Mouse (Mus musculus): ENCODE data around the gene Mrpl50. TPM values are rescaled to one million over a fixed set of nuclear protein-coding genes. Genes with fewer than 3 reads are reported as not detected.

The Mrpl50 gene
- 75.7 and 78.1 TPM in 2 replicates for polyA plus RNA-seq (2015; fragmentation: Nextera tagmentation; extraction: Ambion mirVana)

DNA sequence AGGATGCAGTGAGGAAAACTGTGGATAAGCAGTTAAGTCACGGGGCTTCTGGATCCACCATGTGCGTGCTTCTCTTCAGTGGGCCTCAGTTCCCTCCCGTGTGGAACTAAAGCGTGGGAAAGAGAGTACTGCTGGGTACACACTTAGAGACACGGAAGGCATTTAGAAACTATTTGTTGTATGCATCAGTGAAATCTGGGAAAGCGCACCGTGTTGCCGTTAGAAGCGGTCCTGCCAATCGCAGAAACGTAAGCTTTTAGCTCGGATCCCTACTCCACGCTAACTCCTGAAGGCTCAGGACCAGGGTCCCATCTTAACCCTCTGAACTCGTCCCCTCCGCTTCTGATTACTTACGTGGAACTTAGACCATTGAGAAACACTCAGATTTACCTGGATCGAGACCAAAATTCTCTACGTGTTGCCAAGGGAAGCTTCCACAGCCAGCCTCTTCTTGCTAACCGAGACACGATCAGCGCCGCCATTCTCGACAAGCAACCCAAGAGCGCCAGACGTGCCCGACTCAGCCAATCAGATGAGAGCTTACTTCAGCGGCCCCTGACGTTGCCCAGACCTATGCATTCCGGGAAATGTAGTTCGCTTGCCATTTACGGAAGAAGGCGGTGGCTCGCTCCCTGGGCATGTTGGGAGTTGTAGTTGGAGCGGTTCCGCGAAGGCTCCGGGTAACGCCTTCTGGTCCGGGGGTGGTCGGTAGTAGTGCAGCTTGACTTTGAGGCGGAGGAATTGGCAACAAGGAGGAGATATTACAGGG, at the start of gene Mrpl50, which contains the start of gene Zfp189:
Mrpl50 (minus strand) TSS at position 522 of the 769 bp plus-strand sequence.
Zfp189 (plus strand) TSS at position 605 of the 769 bp plus-strand sequence.
- Histone ChIP-seq H3K4me2 (peak within 1 kb of the TSS; percentile 74), H3K9ac (replicated peaks) (peak within 1 kb of the TSS; percentile 73), H3K4me1 (peaks cover 26% of the 10 kb centered on the region), H3K9me3 (replicated peaks) (no peaks in the 10 kb centered on the region), H3K27me3 (replicated peaks) (no peaks in the 10 kb centered on the region), H3K36me3 (peaks cover 18% of the 10 kb centered on the region), H3K4me3 (replicated peaks) (peak within 1 kb of the TSS; percentile 76), H3K27ac (replicated peaks) (peak within 1 kb of the TSS; percentile 84)
- ATAC-seq (ENCODE audit: low FRiP score): peak; percentile 99
- under 1% methylated on average over 41 of the region's 41 CpGs for WGBS

DNA sequence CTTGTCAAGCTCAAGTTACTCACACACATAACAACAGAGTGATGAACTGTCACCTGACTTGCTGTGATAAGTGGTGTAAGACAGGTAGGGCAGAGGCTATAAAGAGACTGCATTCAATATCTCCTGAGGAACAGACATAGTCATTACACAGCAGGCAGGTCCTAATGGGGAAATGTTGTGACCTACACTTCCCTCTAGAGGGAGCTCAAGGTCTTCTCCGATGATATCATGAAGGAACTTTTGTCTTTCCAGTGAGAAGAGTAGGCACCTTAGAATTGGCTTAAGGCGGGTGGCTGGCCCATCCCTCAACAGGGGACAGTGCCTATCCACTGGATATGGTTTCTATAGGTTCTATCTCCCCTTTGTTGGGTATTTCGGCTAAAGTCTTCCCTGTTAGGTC, 46.7 kb upstream of the Mrpl50 start:
- H3K9ac ChIP-seq (replicated peaks): no peak overlapping the region
- no peaks in the 10 kb centered on the region for H3K9me3 ChIP-seq (replicated peaks)
- no peak overlapping the region for H3K27ac ChIP-seq (replicated peaks)
- no peaks in the 10 kb centered on the region for H3K36me3 ChIP-seq
- no peak overlapping the region for H3K4me3 ChIP-seq (replicated peaks)
- H3K4me2 ChIP-seq: no peak overlapping the region
- peak; percentile 63 for ATAC-seq (ENCODE audit: low FRiP score)
- no peaks in the 10 kb centered on the region for H3K4me1 ChIP-seq
- H3K27me3 ChIP-seq (replicated peaks): no peaks in the 10 kb centered on the region
- WGBS: 16% methylated on average over 3 of the region's 3 CpGs

DNA sequence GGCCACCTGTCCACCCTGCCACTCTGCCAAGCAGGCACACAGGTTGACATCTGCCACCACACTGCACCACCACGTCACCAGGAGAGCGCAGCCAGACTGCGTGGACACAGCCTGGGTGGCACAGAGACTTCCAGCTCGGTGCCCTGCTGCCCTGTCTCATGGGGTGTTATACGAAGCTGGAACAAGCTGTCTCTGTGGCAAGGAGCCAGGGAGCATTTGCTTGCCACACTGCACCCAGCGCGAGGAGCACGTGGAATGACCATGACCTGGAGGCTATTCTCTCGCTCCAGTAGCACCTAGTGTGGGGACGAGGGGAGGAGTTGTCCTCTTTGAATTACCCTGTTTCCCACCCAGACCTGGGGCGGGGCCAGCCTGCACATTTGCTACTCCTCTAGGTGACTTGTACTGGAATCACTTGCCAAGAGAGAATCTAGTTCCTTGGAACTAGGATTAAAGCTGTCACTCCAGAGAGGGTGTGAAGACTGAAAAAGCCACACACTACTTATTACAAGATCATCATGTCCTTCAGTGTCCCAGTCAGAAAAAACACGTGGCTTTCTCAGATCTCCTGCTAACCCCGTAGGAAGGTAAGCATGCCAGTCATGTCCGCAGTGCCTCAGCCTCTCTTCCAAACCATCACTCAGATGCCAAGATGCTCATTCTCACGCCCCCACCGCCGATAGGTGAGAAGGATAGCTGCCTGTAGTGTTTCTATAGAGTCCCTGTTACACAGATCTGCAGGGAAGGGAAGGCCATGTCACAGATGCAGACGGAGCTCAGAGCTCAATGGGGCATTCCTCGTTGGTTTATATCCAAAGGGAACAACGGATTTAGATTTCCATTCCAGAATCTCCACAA, 39.3 kb upstream of the Mrpl50 start:
- Histone ChIP-seq H3K27ac (replicated peaks) (no peak overlapping the region), H3K27me3 (replicated peaks) (no peaks in the 10 kb centered on the region), H3K36me3 (no peaks in the 10 kb centered on the region), H3K9ac (replicated peaks) (no peak overlapping the region), H3K4me1 (no peaks in the 10 kb centered on the region), H3K4me2 (no peak overlapping the region), H3K4me3 (replicated peaks) (no peak overlapping the region), H3K9me3 (replicated peaks) (no peaks in the 10 kb centered on the region)
- WGBS: 71% methylated on average over 20 of the region's 20 CpGs
- 0 out of 2 replicates have a peak, but pooled peaks have one; percentile 24 for ATAC-seq (ENCODE audit: low FRiP score)

DNA sequence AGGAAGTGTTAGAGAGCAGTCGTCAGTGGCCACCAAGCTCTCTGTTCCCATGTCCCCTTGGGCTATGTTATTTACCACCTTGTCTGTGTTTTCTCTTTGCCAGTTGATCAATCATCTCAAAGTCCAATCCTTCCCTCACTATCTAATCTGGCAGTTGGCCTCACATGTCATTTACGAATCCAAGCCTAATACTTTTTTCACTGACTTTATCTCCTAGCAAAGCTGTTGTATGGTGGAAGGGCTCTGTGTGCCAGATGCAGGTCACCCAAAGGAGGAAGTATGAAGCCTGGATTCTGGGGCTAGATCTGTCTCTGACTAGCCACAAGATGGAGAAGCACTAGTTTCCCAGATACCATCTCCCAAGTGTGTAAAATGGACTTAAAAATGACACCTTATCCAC, 37.3 kb upstream of the Mrpl50 start:
- H3K27me3 ChIP-seq (replicated peaks): no peaks in the 10 kb centered on the region
- H3K9ac ChIP-seq (replicated peaks): no peak overlapping the region
- no peaks in the 10 kb centered on the region for H3K36me3 ChIP-seq
- ATAC-seq (ENCODE audit: low FRiP score): no peak
- no peak overlapping the region for H3K4me2 ChIP-seq
- H3K4me1 ChIP-seq: no peaks in the 10 kb centered on the region
- WGBS: 85% methylated on average over 2 of the region's 2 CpGs
- H3K4me3 ChIP-seq (replicated peaks): no peak overlapping the region
- H3K27ac ChIP-seq (replicated peaks): no peak overlapping the region
- no peaks in the 10 kb centered on the region for H3K9me3 ChIP-seq (replicated peaks)

DNA sequence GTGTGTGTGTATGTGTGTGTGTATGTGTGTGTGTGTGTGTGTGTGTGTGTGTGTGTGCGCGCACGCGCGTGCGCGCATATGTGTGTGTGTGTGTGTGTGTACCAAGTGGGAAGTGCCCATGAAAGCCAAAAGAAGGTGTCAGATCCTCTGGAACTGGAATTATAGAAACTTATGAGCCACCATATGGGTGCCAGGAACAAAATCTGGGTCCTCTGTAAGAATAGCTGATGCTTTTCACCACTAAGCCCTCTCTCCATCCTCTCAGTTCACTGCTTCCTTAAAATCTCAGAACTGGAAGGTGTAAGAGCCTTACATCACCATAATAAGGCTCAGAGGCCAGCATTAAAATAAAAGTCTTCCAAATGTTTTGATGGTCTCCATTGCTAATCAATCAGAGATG, 36.5 kb upstream of the Mrpl50 start:
- Histone ChIP-seq H3K27ac (replicated peaks) (no peak overlapping the region), H3K4me3 (replicated peaks) (no peak overlapping the region), H3K4me1 (no peaks in the 10 kb centered on the region), H3K36me3 (no peaks in the 10 kb centered on the region), H3K27me3 (replicated peaks) (no peaks in the 10 kb centered on the region), H3K9me3 (replicated peaks) (no peaks in the 10 kb centered on the region), H3K4me2 (no peak overlapping the region), H3K9ac (replicated peaks) (no peak overlapping the region)
- WGBS: 91% methylated on average over 7 of the region's 7 CpGs
- ATAC-seq (ENCODE audit: low FRiP score): no peak

DNA sequence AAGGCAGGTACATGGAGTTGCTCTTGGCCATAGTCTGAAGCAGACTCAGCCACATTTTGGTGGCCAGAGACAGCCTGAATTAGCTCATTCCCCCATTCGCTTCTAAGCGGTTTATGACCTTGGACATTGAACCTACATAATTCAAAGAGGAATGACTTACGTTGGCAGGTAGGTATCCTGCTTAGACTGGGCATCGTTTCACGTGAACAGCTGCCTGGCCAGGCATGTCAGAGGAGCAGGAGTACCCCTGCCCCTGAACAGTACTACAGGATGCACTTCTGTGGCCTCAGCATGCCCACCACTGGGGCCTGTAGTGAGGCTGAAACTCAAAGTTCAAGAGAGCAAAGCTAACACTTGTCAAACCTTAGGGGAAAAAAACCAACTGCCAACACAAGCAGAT, 32.5 kb upstream of the Mrpl50 start:
- Histone ChIP-seq H3K27ac (replicated peaks) (no peak overlapping the region), H3K9ac (replicated peaks) (no peak overlapping the region), H3K36me3 (no peaks in the 10 kb centered on the region), H3K27me3 (replicated peaks) (no peaks in the 10 kb centered on the region), H3K4me1 (no peaks in the 10 kb centered on the region), H3K4me2 (no peak overlapping the region), H3K9me3 (replicated peaks) (no peaks in the 10 kb centered on the region), H3K4me3 (replicated peaks) (no peak overlapping the region)
- no peak for ATAC-seq (ENCODE audit: low FRiP score)
- 80% methylated on average over 5 of the region's 5 CpGs for WGBS

DNA sequence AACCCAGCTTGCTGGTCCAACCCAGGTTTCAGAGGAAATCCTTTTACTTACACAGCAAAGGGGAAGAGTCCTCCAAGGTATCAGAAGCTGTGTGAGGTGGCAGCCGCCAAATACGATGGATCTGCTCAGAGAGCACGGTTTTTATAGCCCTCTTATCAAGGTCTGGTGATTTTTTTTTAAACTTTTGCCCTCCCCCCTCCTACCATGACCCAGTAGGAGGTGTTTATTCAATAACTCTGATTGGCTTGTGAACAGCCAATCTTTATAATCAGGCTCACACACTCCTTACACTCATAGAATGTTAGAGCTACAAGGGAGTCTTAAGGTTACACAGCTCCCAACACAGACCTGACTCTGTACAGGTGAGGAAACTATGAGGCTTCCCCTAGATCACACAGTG, 28.5 kb upstream of the Mrpl50 start, which contains the start of gene Aldob:
Aldob (minus strand) TSS at position 164 of the 400 bp plus-strand sequence.
- WGBS: 65% methylated on average over 3 of the region's 3 CpGs
- Histone ChIP-seq H3K9ac (replicated peaks) (no peak within 1 kb of the TSS), H3K36me3 (no peaks in the 10 kb centered on the region), H3K4me3 (replicated peaks) (no peak within 1 kb of the TSS), H3K4me1 (no peaks in the 10 kb centered on the region), H3K4me2 (no peak within 1 kb of the TSS), H3K9me3 (replicated peaks) (no peaks in the 10 kb centered on the region), H3K27ac (replicated peaks) (no peak within 1 kb of the TSS), H3K27me3 (replicated peaks) (no peaks in the 10 kb centered on the region)
- ATAC-seq (ENCODE audit: low FRiP score): no peak

DNA sequence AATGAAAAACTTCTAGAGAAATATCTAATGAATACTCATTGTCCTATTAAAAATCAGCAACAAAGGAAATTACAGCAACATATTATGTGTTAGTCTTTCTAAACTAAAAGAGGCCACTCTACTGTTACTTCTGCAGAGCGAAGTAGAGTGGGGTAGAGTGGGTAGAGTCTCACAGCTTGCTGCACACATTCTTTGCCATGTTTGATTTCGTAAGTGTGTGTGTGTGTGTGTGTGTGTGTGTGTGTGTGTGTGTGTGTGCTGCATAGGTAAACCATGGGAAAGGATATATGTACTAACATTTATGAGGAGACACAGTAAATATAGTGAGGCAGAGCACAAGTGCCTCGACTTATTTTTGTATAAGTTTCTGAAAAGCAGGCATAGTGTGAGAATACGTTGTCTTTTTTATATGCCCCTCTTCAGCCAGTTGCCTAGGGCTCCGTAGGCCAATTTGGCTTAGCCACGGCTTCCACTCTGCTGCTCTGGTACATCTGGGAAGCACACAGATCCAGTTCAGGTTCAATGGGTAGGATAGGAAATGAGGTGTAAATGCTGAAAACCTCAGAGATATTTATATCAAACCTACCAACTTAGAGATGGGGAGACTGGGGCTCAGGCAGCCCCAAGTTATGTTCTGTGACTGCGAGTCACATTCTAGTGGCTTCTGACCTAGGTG, 26.8 kb upstream of the Mrpl50 start:
- no peaks in the 10 kb centered on the region for H3K36me3 ChIP-seq
- H3K27me3 ChIP-seq (replicated peaks): no peaks in the 10 kb centered on the region
- H3K4me2 ChIP-seq: no peak overlapping the region
- no peaks in the 10 kb centered on the region for H3K9me3 ChIP-seq (replicated peaks)
- no peak overlapping the region for H3K4me3 ChIP-seq (replicated peaks)
- ATAC-seq (ENCODE audit: low FRiP score): no peak
- WGBS: 87% methylated on average over 7 of the region's 7 CpGs
- no peaks in the 10 kb centered on the region for H3K4me1 ChIP-seq
- no peak overlapping the region for H3K9ac ChIP-seq (replicated peaks)
- no peak overlapping the region for H3K27ac ChIP-seq (replicated peaks)

DNA sequence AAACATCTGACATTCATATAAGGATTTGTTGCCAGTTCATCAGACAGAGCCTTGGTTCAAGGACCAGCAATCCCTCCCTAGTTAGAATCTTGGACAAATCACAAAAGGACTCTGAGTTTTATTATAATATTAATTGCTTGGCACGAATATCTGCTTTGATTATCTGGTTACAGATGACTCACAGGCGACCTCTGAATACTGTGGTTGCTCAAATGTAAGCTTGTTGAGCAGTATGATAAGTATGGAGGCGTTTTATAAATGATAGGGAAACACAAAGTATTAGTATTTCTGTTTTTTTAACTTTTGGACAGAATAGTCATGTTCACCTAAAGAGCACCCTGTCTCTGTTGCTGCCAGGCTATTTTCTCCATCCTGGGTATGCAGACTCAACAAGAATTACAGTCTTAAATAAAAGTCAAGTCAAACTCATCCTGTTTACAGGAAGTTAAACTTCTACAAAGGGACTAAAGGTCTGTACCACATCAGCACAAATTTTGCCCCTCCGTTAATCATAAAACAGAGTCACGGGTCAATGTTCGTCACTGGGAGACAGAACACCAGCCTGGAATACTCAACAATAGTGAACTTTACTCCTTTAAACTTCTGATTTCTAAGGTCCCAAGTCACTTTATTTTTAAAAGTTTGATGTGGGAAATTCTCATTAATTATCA, 26.1 kb upstream of the Mrpl50 start:
- no peak overlapping the region for H3K9ac ChIP-seq (replicated peaks)
- no peaks in the 10 kb centered on the region for H3K4me1 ChIP-seq
- no peak overlapping the region for H3K27ac ChIP-seq (replicated peaks)
- no peak overlapping the region for H3K4me3 ChIP-seq (replicated peaks)
- H3K4me2 ChIP-seq: no peak overlapping the region
- H3K9me3 ChIP-seq (replicated peaks): no peaks in the 10 kb centered on the region
- no peaks in the 10 kb centered on the region for H3K27me3 ChIP-seq (replicated peaks)
- 74% methylated on average over 6 of the region's 6 CpGs for WGBS
- H3K36me3 ChIP-seq: no peaks in the 10 kb centered on the region
- no peak for ATAC-seq (ENCODE audit: low FRiP score)

DNA sequence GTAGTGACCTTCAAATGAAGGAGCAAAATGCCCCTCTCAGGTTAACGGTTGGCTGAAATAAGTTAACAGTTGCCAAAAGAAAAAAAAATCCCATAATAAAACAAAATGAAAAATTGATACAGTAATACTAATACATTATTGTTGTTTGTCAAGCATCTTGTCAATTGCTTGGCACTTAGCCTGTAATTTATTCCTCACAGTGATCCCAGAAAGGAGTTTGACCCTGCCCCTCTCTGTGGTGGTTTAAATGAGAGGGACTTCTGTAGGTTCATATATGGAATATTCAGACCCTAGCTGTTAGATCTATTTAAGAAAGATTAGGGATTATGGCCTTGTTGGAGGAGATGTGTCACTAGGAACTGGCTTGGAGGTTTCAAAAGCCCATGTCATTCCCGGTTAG, 25.1 kb upstream of the Mrpl50 start:
- WGBS: 88% methylated on average over 2 of the region's 2 CpGs
- H3K27ac ChIP-seq (replicated peaks): no peak overlapping the region
- no peak overlapping the region for H3K9ac ChIP-seq (replicated peaks)
- H3K27me3 ChIP-seq (replicated peaks): no peaks in the 10 kb centered on the region
- no peak overlapping the region for H3K4me3 ChIP-seq (replicated peaks)
- H3K9me3 ChIP-seq (replicated peaks): no peaks in the 10 kb centered on the region
- no peaks in the 10 kb centered on the region for H3K36me3 ChIP-seq
- ATAC-seq (ENCODE audit: low FRiP score): no peak
- no peak overlapping the region for H3K4me2 ChIP-seq
- H3K4me1 ChIP-seq: no peaks in the 10 kb centered on the region

DNA sequence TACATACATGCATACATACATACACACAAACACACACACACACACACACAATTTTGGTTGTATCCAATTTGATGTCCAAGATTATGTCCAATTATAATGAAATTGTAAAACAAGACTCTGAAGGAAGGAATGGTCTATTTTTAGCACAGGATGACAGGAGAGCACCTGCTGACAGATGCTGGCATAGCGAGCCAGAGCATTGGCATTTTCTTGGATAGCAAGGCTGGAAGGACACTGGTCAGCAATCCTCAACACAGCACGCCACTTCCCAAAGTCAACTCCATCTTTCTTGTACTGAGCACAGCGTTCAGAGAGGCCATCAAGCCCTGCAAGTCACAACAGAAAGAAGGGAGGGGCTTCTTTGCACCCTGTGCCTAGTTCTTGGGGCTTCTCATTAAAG, 20.1 kb upstream of the Mrpl50 start:
- H3K36me3 ChIP-seq: no peaks in the 10 kb centered on the region
- no peaks in the 10 kb centered on the region for H3K27me3 ChIP-seq (replicated peaks)
- H3K4me1 ChIP-seq: no peaks in the 10 kb centered on the region
- no peak overlapping the region for H3K27ac ChIP-seq (replicated peaks)
- ATAC-seq (ENCODE audit: low FRiP score): no peak
- 78% methylated on average over 3 of the region's 3 CpGs for WGBS
- H3K9ac ChIP-seq (replicated peaks): no peak overlapping the region
- no peak overlapping the region for H3K4me2 ChIP-seq
- H3K4me3 ChIP-seq (replicated peaks): no peak overlapping the region
- no peaks in the 10 kb centered on the region for H3K9me3 ChIP-seq (replicated peaks)

Measured in neural tube, embryonic 15.5 days (tissue).